Mouse (Mus musculus) forebrain, postnatal 0 days (tissue): ENCODE data around the gene Kcnmb2. TPM values are rescaled to one million over a fixed set of nuclear protein-coding genes. Genes with fewer than 3 reads are reported as not detected.

Experiments
- ATAC-seq: fragments of 200-750 bp; cut with Nextera tagmentation; 2 replicates; pipeline ENCODE4 v1.8.0; 2017; ENCODE audit warnings: mild to moderate bottlenecking, moderate library complexity
- DNase-seq: peaks from one replicate; pipeline ENCODE4 v3.0.0-alpha.2; 2015
- H3K27ac ChIP-seq: fragments of 300-500 bp; sonication (generic); 2 replicates; pipeline ENCODE4 v1.5.1; 2014; ENCODE audit warnings: low read depth, mild to moderate bottlenecking, antibody characterized with exemption, low read length, moderate library complexity, mixed read lengths
- H3K27me3 ChIP-seq: fragments of 300-500 bp; sonication (generic); 2 replicates; pipeline ENCODE4 v1.6.1; 2014; ENCODE audit warnings: mild to moderate bottlenecking, low read length, mixed read lengths; ENCODE audit not compliant: insufficient read depth
- H3K36me3 ChIP-seq: fragments of 300-500 bp; sonication (generic); 2 replicates; pipeline ENCODE4 v1.6.1; 2014; ENCODE audit warnings: mild to moderate bottlenecking, moderate library complexity; ENCODE audit not compliant: insufficient read depth
- H3K4me1 ChIP-seq: fragments of 300-500 bp; sonication (generic); 2 replicates; pipeline ENCODE4 v1.6.1; 2014; ENCODE audit warnings: antibody characterized with exemption; ENCODE audit not compliant: insufficient read depth
- H3K4me2 ChIP-seq: fragments of 300-500 bp; sonication (generic); 2 replicates; pipeline ENCODE4 v1.6.1; 2014; ENCODE audit warnings: low read depth, mild to moderate bottlenecking, moderate library complexity
- H3K4me3 ChIP-seq: fragments of 300-500 bp; sonication (generic); 2 replicates; pipeline ENCODE4 v1.5.1; 2014; ENCODE audit warnings: low read depth, low read length, mixed read lengths
- H3K9ac ChIP-seq: fragments of 300-500 bp; sonication (generic); 2 replicates; pipeline ENCODE4 v1.6.1; 2014; ENCODE audit warnings: mild to moderate bottlenecking
- H3K9me3 ChIP-seq: fragments of 300-500 bp; sonication (generic); 2 replicates; pipeline ENCODE4 v1.6.1; 2016; ENCODE audit warnings: low read length
- CTCF ChIP-seq: sonication (generic); IDR thresholded peaks from 2 replicates; pipeline ENCODE4 v1.5.1; 2016; ENCODE audit warnings: antibody characterized with exemption, control low read depth, low read depth
- WGBS: fragments of 180-500 bp; shearing (Covaris S2); extraction: QIAGEN DNeasy Blood & Tissue Kit; methylation state at CpG from one replicate; pipeline ENCODE4 v1.1.7; 2014; 5-methylcytosine and 5-hydroxymethylcytosine counted together
- polyA plus RNA-seq: library from polyadenylated mRNA; unstranded; fragments of >200 nt; fragmentation: Nextera tagmentation; extraction: Ambion mirVana; gene quantifications from 2 replicates; pipeline ENCODE4 v1.2.1, GENCODE M21; 2015
- total RNA-seq: library from RNA; depleted of rRNA; stranded (reverse); fragments of >200 nt; gene quantifications from 2 replicates; pipeline ENCODE4 v1.2.3, GENCODE M21; 2014

Gene Kcnmb2
- total and polyA plus RNA-seq, 2 experiments from 2014 or later, result 7.9 to 9.8 TPM

- H3K27ac ChIP-seq, result no peak overlapping the region
- no peak; the same call in 1 of the 2 replicates for ATAC-seq
- peak; percentile 66 for TF ChIP-seq CTCF
- peak; percentile 57 for DNase-seq
- H3K36me3 ChIP-seq, result no peaks in the 10 kb centered on the region
- H3K9me3 ChIP-seq, result no peaks in the 10 kb centered on the region
- H3K4me3 ChIP-seq, result no peak overlapping the region
- H3K27me3 ChIP-seq, result no peaks in the 10 kb centered on the region
- H3K4me1 ChIP-seq, result no peaks in the 10 kb centered on the region
- 29% methylated on average over 5 of the region's 5 CpGs for WGBS
- H3K9ac ChIP-seq, result no peak overlapping the region
- no peak overlapping the region for H3K4me2 ChIP-seq
These were observed 286.2 kb downstream of the Kcnmb2 start for GRCm38 (mm10) chr3:32188521-32188920.

- Histone ChIP-seq H3K4me3 (no peak overlapping the region), H3K36me3 (no peaks in the 10 kb centered on the region), H3K9me3 (no peaks in the 10 kb centered on the region), H3K27me3 (no peaks in the 10 kb centered on the region), H3K4me2 (no peak overlapping the region), H3K9ac (no peak overlapping the region), H3K4me1 (no peaks in the 10 kb centered on the region), H3K27ac (no peak overlapping the region)
- DNase-seq (no peak), ATAC-seq (no peak)
- TF ChIP-seq CTCF, result no peak
- 87% methylated on average over 2 of the region's 2 CpGs for WGBS
These were observed 286.6 kb downstream of the Kcnmb2 start for GRCm38 (mm10) chr3:32188955-32189354.

DNA sequence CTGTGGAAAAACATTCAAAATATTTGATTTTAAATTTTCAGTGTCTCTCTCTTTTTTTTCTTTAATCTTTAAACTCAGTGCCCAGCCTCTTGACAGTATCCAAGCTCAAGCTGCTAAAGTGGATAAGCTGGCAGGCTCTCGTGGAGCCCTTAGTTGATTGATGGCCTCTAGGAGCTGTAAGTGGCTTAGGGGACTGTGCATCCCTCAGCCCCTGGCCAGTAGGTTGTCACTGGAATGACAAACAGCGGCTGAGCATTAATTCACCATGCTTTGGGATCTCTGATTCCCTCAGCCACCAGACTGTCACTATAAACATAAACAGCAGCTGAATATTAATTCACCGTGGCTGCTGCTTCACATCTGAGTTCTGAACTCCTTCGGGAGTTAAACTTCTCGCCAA is 287.6 kb downstream of the Kcnmb2 start:
- ATAC-seq, result no peak; the same call in 1 of the 2 replicates
- H3K4me1 ChIP-seq, result no peaks in the 10 kb centered on the region

DNA sequence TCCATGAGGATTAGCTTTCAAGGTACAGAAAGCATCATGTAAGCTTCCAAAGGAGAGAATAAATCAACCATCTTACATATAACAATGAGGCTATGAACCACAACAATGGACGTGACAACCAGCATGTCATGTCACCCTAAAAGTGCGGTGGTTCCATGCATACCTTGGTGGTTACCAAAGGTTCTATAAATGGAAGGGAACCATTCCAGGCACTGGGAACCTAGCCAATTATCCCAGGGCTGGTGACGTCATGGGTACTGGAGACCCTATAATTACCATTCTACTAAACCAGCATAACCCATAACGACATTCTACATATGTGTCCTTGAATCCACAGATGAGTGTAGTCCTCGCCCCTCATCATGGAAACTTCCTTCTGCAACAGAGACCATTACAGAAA is 291.7 kb downstream of the Kcnmb2 start:
- Histone ChIP-seq H3K27me3 (no peaks in the 10 kb centered on the region), H3K4me3 (no peak overlapping the region), H3K27ac (no peak overlapping the region), H3K4me2 (no peak overlapping the region), H3K36me3 (no peaks in the 10 kb centered on the region), H3K9me3 (no peaks in the 10 kb centered on the region), H3K4me1 (no peaks in the 10 kb centered on the region), H3K9ac (no peak overlapping the region)
- WGBS, result 66% methylated on average over 5 of the region's 5 CpGs
- ATAC-seq (no peak), DNase-seq (no peak)
- no peak for TF ChIP-seq CTCF

More for the DNA sequence above, 287.6 kb downstream of the Kcnmb2 start:
- 60% methylated on average over 5 of the region's 5 CpGs for WGBS
- Histone ChIP-seq H3K4me2 (no peak overlapping the region), H3K27me3 (no peaks in the 10 kb centered on the region), H3K9me3 (no peaks in the 10 kb centered on the region), H3K9ac (no peak overlapping the region), H3K4me3 (no peak overlapping the region), H3K36me3 (no peaks in the 10 kb centered on the region), H3K27ac (no peak overlapping the region)
- no peak for TF ChIP-seq CTCF
- DNase-seq, result no peak

- no peak for TF ChIP-seq CTCF
- no peak overlapping the region for H3K9ac ChIP-seq
- H3K27me3 ChIP-seq, result no peaks in the 10 kb centered on the region
- no peak overlapping the region for H3K4me3 ChIP-seq
- DNase-seq (no peak), ATAC-seq (no peak)
- no peaks in the 10 kb centered on the region for H3K9me3 ChIP-seq
- 85% methylated on average over 2 of the region's 2 CpGs for WGBS
- no peaks in the 10 kb centered on the region for H3K36me3 ChIP-seq
- no peak overlapping the region for H3K27ac ChIP-seq
- no peaks in the 10 kb centered on the region for H3K4me1 ChIP-seq
- no peak overlapping the region for H3K4me2 ChIP-seq
These were observed 324.4 kb downstream of the Kcnmb2 start for GRCm38 (mm10) chr3:32226755-32227154.

DNA sequence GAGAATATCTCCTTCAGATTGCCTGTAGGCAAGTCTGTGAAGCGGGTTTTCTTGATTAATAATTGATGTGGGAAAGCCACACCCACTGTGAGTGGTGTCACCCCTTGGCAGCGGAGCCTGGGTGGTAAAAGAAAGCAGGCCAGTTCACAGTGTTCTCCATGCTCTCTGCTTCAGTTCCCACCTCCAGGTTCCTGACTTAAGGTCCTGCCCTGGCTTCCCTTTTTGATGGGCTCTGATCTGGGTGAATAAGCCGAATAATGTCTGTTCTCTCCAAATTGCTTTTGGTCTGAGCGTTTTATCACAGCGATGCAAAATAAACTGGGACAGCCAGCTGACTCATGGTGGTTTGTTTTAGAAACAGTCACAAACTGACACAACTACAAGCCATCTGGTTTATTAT is 334.5 kb downstream of the Kcnmb2 start:
- Histone ChIP-seq H3K27ac (no peak overlapping the region), H3K4me1 (no peaks in the 10 kb centered on the region), H3K27me3 (no peaks in the 10 kb centered on the region), H3K9ac (no peak overlapping the region), H3K4me2 (no peak overlapping the region), H3K4me3 (no peak overlapping the region), H3K36me3 (no peaks in the 10 kb centered on the region), H3K9me3 (no peaks in the 10 kb centered on the region)
- DNase-seq, result peak; percentile 4
- no peak for TF ChIP-seq CTCF
- no peak for ATAC-seq
- 69% methylated on average over 5 of the region's 5 CpGs for WGBS
